Mouse (Mus musculus) heart, adult 2 months (tissue): ENCODE results near the gene Atf7ip.

Experiments
- CTCF ChIP-seq: fragments of 200-600 bp; IDR thresholded peaks from 2 replicates; pipeline ENCODE4 v1.8.1; 2022; ENCODE audit warnings: antibody characterized with exemption, mild to moderate bottlenecking, moderate library complexity
- POLR2A ChIP-seq: fragments of 200-500 bp; IDR thresholded peaks from 2 replicates; pipeline ENCODE4 v1.6.1; 2011; ENCODE audit warnings: mild to moderate bottlenecking, low read depth, low read length, control low read depth; ENCODE audit not compliant: insufficient read depth

GRCm38 (mm10) chr6:136551550-136552109, 45.7 kb downstream of the Atf7ip start:
- TF ChIP-seq CTCF (no peak), POLR2A (no peak)
